Mouse (Mus musculus) monocyte, adult 2 months (primary cell): ENCODE data around the gene Dock4.
A peak's percentile ranks its signal among the peaks of the same experiment; 100 is the strongest.

Experiments used
- DNase-seq, 2 experiments: peaks; one replicate each; pipeline ENCODE4 v3.0.0; 2022; ENCODE audit warnings: low spot score in 2 of 2, low read depth in 1 of 2

Gene Dock4

DNA sequence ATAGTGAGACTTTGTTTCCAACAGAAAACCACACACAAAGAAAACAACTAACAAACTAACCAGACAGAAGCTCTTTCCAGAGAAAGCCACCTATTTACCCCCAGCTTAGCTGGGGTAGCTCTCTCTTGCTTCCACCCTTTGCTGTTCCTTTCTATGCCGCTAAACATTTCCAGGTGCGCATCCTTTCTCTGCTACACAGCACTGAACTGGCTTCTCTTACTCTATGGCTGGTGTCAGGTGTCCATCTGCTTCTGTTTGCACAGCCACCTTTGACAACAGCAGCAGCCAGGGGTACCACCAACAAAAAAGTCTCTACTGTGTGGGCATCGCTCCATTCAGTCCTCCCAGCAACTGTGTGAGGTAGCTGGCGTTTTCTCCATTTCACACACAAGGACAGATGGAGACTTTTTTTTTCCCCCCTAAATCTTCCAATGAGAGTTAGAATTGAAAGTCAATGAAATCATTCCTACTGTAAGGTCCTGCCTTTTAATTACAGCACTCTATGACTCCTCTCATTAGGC lies 122.7 kb downstream of the Dock4 start:
- DNase-seq: no peak

DNA sequence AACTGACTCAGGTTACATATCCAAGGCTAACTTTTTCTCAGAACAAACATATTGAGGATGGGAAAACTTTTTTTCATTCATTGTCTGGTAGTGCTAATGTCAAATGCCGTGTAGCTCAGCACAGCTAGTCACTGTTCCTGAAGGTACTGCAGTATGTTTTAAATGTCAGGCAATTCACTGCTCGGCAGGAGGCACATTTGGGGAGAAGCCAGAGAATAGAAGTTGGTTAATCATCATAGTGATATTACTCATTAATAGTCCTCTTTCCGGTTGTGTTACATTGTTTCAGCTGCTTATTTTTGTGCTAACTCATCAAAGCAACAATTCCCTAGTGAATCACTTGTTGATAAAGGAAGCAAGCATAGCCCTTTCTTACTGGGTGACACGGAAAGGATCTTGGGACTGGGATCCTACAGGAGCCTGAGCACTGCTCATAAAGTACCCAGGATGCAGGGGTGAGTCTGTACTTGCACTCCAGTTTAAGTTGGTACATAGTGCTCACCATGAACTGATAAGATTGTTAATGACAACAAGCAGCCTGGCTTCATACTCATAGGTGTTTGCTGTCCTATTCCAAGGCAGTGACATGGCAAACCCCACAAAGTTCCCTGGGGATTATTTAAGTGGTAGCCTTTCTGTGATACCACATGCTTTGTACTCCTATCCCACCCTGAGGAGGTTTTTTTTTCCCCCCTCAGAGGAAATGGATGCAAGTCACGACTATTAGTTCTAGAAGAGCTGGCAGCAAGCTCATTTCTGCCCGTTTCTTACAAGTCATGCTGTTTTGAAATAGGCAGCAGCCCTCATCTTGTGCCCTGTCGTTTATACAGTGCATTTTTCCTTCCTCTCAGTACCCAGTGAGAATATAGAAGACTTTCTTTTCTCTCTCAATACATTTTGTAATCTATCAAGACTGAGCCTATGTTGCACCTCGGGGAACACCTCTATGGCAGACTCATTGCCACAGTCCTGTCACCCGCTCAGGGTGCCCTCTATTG lies 123.5 kb downstream of the Dock4 start:
- DNase-seq: no peak

DNA sequence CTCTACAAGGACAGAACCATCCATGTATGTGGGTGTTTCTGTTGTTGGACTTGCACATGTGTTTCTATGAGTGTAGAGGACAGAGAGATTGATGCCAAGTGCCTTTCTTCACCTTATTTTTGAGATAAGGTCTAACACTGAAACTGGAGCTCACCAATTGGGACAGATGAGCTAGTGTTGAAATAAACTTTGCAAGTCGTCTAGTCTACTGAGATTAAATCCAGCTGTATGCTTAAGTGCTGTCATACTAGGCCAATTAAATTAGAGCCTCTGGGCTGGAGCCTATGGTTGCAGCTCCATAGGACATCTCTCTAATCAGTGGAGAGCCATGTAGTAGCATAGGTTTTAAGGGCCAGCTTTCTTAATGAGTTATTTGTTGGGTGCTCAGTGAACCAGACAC lies 124.5 kb downstream of the Dock4 start:
- DNase-seq: no peak

DNA sequence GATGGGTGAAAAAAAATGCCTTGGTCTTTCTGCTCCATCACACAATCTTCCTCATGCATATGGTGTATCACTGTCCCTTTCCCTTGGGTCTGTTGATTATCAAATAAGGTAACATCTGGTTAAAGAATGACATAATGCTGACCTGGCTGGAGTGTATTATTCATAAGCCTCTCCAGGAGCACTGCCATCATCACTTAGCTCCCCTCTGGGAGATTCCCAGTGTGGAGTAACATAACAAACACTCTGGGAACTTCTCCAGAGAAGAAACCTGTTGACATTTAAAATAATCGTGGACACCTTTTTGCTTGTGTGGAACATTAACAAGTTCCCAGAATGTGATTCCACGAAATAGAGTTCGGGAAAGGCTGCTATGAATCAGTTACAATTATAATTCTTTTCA lies 128.3 kb downstream of the Dock4 start:
- no peak for DNase-seq

DNA sequence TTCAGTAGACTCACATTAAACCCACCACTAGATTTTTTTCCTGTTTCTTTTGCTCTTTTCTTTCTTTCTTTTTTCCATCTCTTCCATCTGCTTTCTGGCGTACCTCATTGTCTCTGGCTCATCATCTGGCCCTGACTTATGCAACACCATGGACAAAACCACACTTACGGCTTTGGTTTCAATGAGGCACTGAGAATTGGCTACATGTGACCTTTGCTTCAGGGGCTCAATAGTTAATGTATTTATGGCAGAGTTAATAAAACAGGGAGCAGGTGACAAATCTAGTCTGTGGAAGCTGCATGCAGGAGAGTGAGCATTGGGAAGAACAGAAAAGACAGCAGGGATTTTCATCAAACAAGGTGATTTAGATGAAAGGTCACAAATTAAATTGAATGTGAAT lies 131.0 kb downstream of the Dock4 start:
- no peak for DNase-seq

DNA sequence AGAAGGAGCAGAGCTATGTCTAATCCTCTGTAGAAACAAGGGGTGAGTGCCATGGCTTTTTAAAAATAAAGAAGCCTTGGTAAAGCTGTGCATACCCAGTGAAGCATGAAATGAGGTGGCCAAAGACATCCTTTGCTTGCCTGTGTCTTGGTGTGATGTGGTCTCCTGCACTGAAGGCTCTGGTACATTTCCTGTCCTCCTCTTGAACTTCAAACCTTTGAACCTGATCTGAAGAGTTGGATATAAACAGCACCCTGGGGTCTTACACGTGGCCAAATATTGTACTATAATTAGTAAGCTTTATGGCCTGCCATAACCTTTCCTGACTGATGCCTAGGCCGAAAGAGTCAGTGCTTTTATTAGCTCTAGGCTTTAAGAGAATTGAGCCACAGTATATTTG lies 134.6 kb downstream of the Dock4 start:
- no peak for DNase-seq

DNA sequence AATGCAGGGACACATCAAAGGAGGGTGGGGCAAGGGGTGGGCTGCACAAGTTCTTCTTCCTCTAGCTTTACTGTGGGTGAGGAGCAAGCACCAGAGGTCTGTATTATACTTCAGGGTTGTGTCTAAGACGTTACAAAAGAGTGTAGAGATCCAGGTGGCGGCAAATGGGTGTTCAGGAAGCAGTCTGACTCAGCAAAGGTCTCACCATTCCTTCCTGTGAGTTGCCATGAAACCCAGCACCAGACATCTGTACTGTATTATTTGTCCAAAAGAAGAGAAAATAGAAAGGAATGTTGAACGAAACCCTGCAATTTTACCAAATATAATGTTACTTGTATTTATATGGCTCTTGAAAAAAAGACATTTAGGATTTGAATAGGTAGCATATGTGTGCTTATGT lies 135.3 kb downstream of the Dock4 start:
- DNase-seq: no peak

DNA sequence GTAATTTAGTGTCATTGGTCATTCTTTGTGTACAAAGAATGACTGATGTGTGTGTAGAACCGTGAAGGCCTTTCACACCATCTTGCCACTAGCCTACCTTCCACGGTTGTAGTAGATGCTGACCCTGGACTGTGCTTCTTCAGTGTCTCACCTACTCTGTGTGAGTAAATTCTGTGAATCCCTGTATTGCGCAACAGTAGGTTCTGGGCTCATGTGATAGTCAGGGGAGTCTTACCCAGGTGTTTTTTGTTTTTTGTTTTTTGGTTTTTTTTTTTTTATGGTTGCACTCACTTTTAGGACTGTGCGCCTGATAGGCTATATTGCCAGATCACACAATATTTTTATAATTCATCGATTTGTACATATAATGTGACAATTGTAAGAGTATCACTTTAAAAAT lies 136.3 kb downstream of the Dock4 start:
- no peak for DNase-seq

DNA sequence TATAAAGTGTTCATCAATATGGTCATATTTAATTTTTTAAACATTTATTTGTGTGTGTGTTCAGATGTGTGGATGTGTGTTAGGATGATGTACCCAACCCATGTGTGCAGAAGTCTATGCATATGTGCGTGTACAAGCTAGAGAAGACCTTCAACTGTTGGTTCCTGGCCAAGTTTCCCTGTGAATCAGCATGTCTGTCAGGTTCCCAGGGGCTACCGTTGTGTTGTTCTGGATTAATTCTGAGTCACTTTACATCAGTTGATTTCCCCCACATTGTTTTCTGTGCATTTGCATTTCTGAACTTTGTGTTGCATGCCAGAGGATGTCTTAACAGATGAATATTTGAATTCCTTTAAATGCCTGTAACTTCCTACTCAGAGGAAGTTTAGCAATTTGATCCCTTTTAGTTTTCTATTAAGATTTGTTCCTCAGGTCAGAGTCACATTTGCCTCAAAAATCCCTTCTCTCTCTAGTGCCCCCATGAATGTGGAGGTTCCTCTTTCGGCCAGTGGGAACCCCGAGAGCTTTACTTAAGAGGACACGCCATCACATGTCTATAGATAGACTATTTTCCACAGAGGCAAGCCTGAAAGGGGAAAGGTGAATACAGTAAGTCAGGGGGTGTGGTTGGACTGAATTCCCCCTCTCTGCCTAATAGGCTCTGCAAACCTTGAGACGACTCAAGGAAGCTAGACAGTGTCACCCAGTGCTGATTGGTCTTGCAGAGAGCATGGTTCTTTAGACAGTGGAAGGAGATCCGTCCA lies 139.0 kb downstream of the Dock4 start:
- DNase-seq: peak; percentile 8 to 25

DNA sequence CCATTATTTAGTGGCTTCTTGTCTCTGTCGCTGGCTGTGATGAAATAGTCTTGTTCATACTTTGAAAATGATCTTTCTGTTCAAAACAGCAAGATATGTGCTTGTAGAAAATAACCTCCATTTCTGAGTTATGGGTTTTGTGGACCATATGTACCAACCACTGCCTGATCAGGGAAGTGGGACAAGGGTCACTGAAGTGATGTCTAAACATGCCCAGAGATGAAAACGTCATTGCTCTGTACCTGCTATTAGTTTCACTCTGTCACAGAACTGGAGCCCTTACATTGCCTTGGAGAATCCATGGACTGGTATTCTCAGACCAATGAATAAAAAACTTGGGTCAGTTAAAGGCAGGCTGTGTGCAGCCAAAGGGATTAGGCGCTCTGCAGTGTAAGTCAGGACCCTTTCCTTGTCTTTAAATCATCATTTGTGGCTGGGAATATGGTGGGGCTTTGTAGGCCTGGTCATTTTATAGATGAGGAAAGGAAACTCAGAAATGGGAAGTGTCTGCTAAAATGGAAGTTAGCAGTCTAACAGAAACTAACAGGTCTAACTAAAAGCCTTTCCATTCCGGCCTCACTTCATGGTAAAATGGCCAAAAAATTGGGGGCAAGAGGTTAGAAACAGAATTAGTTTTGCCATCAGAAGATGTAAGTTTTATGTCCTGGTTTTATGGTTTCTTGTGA lies 139.8 kb downstream of the Dock4 start:
- DNase-seq: peak; percentile 23 to 27

DNA sequence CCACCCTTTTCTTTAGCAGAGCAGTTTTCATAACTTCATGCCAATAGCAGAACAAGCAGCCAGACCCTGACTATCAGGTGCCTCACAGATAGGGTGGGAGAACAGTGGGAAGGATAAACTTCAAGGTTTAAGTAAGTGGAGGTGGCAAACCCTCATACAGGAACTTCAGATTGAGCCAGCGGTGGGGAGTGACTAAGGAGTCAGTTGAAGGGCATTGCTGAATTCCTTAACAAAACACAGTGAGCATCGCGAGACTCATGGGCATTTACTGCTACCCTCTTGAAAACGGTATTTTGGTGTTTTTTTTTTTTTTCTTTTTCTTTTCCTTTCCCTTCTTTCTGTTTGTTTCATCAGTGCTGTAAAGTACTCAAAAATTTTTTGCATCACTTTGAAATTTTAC lies 148.4 kb downstream of the Dock4 start:
- DNase-seq: no peak

DNA sequence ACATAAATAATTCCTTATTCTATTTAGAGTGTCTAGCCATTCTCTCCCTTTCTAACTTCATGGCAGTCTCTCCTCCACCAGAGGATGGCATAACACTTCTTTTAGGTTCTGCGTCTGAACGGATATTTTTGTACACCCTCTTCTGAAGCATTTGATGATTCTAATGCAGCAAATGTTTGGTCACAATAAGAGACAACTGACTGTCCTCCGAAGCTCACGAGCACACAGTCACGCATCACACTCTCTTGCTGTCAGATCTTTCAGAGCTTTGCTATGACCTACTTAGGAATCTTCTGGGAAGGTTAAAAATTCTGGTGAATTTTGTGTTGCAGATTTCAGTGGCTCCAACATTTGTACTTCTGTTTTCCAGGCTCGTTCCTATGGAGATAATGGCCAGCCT lies 149.7 kb downstream of the Dock4 start:
- no peak for DNase-seq

DNA sequence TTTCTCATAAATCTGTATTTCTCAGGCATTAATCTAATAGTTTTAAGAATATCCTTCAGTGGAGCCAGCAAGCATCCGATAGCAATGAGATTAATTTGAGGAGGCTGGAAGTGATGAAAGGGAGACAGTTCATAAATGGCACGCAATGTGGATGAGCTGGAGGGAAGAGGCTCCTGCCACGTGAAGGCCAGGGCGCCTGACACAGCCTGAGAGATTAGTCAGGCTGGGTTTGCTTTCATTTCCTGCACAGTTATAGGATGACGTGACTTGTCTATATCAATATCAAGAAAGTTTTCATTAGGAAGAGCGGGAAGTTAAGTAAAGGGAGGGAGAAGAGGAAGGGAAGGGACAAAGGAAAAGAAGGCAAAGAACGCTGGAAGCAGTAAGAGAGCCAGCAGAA lies 150.3 kb downstream of the Dock4 start:
- DNase-seq: no peak

DNA sequence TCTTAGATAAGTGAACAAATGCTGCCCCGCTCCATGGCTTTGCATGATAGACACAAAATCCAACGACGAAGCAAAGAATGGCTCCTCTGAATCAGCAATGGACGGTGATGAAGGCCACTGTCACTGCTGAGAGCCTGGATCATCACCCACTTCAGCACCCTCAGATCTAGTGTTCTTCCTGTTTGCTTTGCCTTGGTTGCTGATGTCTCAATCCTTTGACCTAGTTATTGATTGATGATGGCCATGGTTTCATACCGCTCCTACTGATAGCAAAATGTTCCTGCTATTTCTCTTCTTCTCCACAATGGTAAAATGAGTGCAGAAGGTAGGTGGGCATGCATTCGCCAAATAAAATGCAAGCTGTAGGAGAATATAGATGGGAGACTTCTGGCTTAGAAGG lies 150.7 kb downstream of the Dock4 start:
- no peak for DNase-seq

DNA sequence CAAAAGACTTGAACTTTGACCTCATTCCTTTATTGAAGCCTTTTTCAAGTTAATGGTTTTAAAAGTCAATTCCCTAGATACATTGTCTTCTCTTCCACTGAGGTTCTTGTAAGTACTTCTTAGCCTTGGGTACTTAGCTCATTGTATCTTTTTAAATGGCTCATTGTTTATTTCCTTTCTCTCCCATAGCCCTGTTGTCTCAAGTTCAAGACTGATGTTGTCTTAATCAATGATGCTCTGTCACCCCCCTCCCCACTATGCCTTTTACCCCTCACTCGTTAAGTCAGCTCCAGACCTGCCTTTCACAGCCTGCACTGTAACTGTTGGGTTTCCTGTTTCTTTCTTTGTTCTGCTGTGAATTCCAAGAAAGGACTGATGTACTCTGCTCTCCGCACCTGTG lies 154.2 kb downstream of the Dock4 start:
- no peak for DNase-seq

DNA sequence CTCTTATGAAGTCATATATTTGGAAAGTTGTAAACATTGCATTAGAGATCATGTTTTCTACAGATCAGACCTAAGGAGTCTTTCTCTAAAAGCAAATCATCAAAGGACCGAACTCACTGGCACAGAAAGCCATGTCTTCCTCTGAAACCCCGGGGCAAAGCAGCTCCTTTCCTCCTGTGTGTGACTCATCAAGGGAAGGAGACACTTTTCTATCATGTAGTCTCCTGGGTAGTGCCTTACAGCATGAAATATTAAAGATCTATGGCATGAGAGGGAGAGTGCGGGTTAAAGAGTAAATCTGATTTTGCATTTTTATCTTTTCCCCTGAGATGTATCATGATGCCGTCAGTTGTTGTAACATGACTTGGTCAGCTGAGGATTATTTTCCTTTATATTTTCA lies 159.8 kb downstream of the Dock4 start:
- no peak for DNase-seq

DNA sequence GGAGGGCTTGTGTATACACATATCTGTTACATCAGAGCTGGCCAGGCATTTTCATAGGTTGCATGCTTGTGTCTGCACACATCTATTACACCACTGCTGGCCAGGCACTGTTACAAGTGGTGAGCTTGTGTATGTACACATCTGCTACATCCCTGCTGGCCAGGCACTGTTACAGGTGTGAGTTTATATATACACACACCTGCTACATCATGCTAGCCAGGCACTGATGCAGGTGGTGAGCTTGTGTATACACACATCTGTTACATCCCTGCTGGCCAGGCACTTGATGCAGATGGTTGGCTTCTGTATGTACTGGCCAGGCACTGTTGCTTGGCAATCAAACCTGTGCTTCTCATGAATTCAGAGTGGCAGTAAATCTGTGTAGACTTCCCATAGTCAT lies 177.2 kb downstream of the Dock4 start:
- DNase-seq: no peak

DNA sequence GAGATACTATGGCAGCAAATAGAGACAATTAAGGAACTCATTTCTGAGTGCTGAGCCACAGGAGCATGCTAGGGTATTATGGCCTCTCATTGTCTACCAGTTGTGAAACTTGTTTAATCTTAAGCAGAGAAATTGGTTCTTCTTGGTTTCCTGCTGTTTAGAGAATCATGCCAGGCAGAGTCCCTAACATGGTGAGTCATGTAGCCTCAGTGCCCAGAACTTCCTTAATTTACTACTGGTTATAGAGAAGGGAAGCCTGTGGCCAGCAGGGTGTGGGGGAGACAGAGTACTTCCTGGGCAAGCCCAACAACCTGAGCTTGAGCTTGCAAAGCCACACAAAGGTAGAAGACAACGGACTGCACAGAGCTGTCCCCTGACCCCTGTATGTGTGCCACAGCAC lies 180.8 kb downstream of the Dock4 start:
- peak; percentile 45 to 63 for DNase-seq

DNA sequence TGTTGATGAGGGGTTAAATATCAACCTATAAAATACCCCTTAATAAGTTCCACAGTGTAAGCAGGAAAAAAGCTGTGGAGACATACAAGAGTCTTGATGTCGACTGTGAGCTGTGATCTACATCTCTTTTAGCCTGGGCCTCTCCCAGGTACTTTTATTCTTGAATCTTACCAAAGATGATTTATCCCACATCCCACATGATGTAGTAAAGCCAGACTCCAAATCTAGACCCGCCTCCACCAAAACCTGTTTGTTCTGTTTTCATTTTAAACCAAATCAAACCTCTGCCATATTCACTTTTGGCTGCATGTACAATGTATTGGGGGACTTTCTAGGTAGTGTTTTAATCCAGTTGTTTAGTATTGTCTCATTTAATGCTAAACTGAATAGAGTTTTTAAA lies 187.5 kb downstream of the Dock4 start:
- DNase-seq: no peak

DNA sequence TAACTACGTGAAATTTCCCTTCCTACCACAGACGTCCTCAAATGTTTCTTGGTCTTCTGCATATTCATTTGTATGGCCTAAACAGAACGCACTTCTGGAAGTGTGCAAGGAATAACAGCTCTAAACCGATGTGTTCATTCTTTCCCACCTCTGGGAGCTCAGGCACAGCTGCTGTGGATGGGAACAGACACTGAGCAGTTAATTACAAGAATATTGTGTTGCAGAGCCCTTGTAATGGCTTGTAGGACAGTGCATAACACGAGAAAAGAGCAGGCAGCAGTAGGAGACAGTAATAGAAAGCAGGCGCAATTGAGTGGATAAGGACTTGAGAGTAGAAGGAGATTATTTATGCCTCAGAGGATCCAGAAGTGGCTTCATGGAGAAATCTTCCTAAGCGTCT lies 188.4 kb downstream of the Dock4 start:
- no peak for DNase-seq

DNA sequence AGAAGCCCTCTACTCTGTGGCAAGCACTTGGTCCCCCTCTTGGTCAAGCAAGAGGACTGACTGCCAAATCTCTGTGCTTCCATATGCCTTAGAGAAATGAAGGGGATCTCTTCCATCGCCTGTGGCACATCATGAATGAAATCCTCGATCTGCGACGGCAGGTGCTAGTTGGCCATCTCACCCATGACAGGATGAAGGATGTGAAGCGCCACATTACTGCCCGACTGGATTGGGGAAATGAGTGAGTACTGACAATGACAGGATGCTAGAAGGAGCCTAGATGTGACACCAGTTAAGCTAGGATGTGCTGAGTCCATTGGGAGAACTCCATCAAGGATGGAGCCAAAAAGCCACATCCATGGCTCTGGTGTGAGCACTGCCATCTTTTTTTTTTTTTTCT lies 190.2 kb downstream of the Dock4 start:
- no peak for DNase-seq

DNA sequence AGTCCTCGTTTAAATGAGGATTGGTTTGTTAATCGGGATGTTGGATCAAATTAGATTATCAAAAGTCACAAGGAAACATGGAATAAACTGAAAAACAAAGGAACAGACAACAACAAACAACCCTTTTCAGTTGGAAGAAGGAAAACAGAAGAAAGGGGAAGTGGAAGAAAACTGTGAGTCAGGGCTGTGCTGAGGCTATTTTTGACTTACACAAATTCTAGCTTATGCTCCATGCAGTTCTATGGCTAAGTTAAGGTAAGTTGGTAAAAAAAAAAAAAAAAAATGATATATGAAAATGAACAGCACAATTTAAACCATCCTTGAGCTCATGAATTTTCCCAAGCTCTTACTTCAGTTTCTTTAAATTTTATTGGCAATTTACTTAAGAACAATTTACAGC lies 191.7 kb downstream of the Dock4 start:
- no peak for DNase-seq
